Mouse (Mus musculus) heart, postnatal 0 days (tissue): ENCODE data around the gene Ptx4. TPM values are rescaled to one million over a fixed set of nuclear protein-coding genes. Genes with fewer than 3 reads are reported as not detected.

Experiments
- ATAC-seq: fragments of 200-750 bp; cut with Nextera tagmentation; 2 replicates; pipeline ENCODE4 v1.8.0; 2017; ENCODE audit warnings: low read depth, moderate number of reproducible peaks, moderate library complexity; ENCODE audit not compliant: insufficient read depth
- DNase-seq: peaks from one replicate; pipeline ENCODE4 v3.0.0-alpha.2; 2016; ENCODE audit warnings: low spot score
- H3K27ac ChIP-seq: fragments of 300-500 bp; sonication (generic); 2 replicates; pipeline ENCODE4 v1.5.1; 2014; ENCODE audit warnings: low read depth, mild to moderate bottlenecking
- H3K27me3 ChIP-seq: fragments of 300-500 bp; sonication (generic); 2 replicates; pipeline ENCODE4 v1.6.1; 2014; ENCODE audit warnings: low read length, mixed read lengths; ENCODE audit not compliant: control insufficient read depth, insufficient read depth
- H3K36me3 ChIP-seq: fragments of 300-500 bp; sonication (generic); replicated peaks from 2 replicates; pipeline ENCODE4 v1.6.1; 2014; ENCODE audit warnings: low read length, mixed read lengths; ENCODE audit not compliant: control insufficient read depth, insufficient read depth
- H3K4me1 ChIP-seq: fragments of 300-500 bp; sonication (generic); 2 replicates; pipeline ENCODE4 v1.6.1; 2014; ENCODE audit warnings: antibody characterized with exemption; ENCODE audit not compliant: control insufficient read depth, insufficient read depth
- H3K4me2 ChIP-seq: fragments of 300-500 bp; sonication (generic); 2 replicates; pipeline ENCODE4 v1.6.1; 2014; ENCODE audit warnings: low read depth, mild to moderate bottlenecking, low read length, moderate library complexity
- H3K4me3 ChIP-seq: fragments of 300-500 bp; sonication (generic); 2 replicates; pipeline ENCODE4 v1.5.1; 2014; ENCODE audit warnings: low read depth, low read length
- H3K9ac ChIP-seq: fragments of 300-500 bp; sonication (generic); replicated peaks from 2 replicates; pipeline ENCODE4 v1.6.1; 2014; ENCODE audit warnings: low read depth, low read length, mixed read lengths
- H3K9me3 ChIP-seq: fragments of 300-500 bp; sonication (generic); replicated peaks from 2 replicates; pipeline ENCODE4 v1.6.1; 2016; ENCODE audit warnings: low read length; ENCODE audit not compliant: control insufficient read depth
- CTCF ChIP-seq: IDR thresholded peaks from 2 replicates; pipeline ENCODE4 v1.5.1; 2016; ENCODE audit warnings: antibody characterized with exemption, control low read depth, low read depth
- EP300 ChIP-seq: IDR thresholded peaks from 2 replicates; pipeline ENCODE4 v1.6.1; 2016; ENCODE audit warnings: antibody characterized with exemption, low read depth
- WGBS: fragments of 180-500 bp; shearing (Covaris S2); extraction: QIAGEN DNeasy Blood & Tissue Kit; methylation state at CpG from one replicate; pipeline ENCODE4 v1.1.7; 2014; 5-methylcytosine and 5-hydroxymethylcytosine counted together
- polyA plus RNA-seq: library from polyadenylated mRNA; unstranded; fragments of >200 nt; fragmentation: Nextera tagmentation; extraction: Ambion mirVana; gene quantifications from 2 replicates; pipeline ENCODE4 v1.2.1, GENCODE M21; 2015
- total RNA-seq: library from RNA; depleted of rRNA; stranded (reverse); fragments of >200 nt; gene quantifications from 2 replicates; pipeline ENCODE4 v1.2.3, GENCODE M21; 2014; ENCODE audit warnings: low replicate concordance; rRNA removed

Gene Ptx4
- total and polyA plus RNA-seq, 2 experiments from 2014 or later: 0.22 TPM; not detected in 1

- WGBS: 55% methylated on average over 3 of the region's 3 CpGs
- Histone ChIP-seq H3K9me3 (no peaks in the 10 kb centered on the region), H3K4me1 (no peaks in the 10 kb centered on the region), H3K4me3 (no peak overlapping the region), H3K36me3 (no peaks in the 10 kb centered on the region), H3K27me3 (0 out of 2 replicates have a peak, but pooled peaks cover 5% of the 10 kb centered on the region), H3K4me2 (no peak overlapping the region), H3K27ac (no peak overlapping the region), H3K9ac (no peak overlapping the region)
- TF ChIP-seq CTCF (no peak), EP300 (no peak)
- ATAC-seq (no peak), DNase-seq (no peak)
Measured at GRCm38 (mm10) chr17:25172558-25172957, 52.0 kb downstream of the Ptx4 start.

Other genes starting within 250 kb of the Ptx4 start
- gene Nubp2, start 234.4 kb upstream of the Ptx4 start, total RNA-seq: 36.6 and 44.9 TPM in 2 replicates
- gene Nubp2, start 234.4 kb upstream of the Ptx4 start, polyA plus RNA-seq: 29.8 and 31.3 TPM in 2 replicates
- gene Spsb3, start 234.1 kb upstream of the Ptx4 start, total RNA-seq: 53.2 and 74.6 TPM in 2 replicates
- 35.8 and 40.2 TPM in 2 replicates for gene Spsb3, start 234.1 kb upstream of the Ptx4 start, polyA plus RNA-seq
- 23.6 and 28.2 TPM in 2 replicates for gene Eme2, start 225.7 kb upstream of the Ptx4 start, total RNA-seq
- 14.8 and 15.5 TPM in 2 replicates for gene Eme2, start 225.7 kb upstream of the Ptx4 start, polyA plus RNA-seq
- 64.0 and 76.7 TPM in 2 replicates for gene Mrps34, start 225.6 kb upstream of the Ptx4 start, total RNA-seq
- 135 and 147 TPM in 2 replicates for gene Mrps34, start 225.6 kb upstream of the Ptx4 start, polyA plus RNA-seq
- gene Nme3, start 224.3 kb upstream of the Ptx4 start, total RNA-seq: 58.4 and 60.4 TPM in 2 replicates
- 40.8 and 41.1 TPM in 2 replicates for gene Nme3, start 224.3 kb upstream of the Ptx4 start, polyA plus RNA-seq
- gene Mapk8ip3, start 183.8 kb upstream of the Ptx4 start, total RNA-seq: 57.8 and 65.1 TPM in 2 replicates
- gene Mapk8ip3, start 183.8 kb upstream of the Ptx4 start, polyA plus RNA-seq: 13.1 and 13.3 TPM in 2 replicates
- gene Jpt2, start 160.1 kb upstream of the Ptx4 start, total RNA-seq: 22.4 and 46.5 TPM in 2 replicates
- gene Jpt2, start 160.1 kb upstream of the Ptx4 start, polyA plus RNA-seq: 21.2 and 24.4 TPM in 2 replicates
- 12.0 and 13.5 TPM in 2 replicates for gene Cramp1l, start 105.0 kb upstream of the Ptx4 start, total RNA-seq
- 2.2 and 2.4 TPM in 2 replicates for gene Cramp1l, start 105.0 kb upstream of the Ptx4 start, polyA plus RNA-seq
- 11.7 and 13.4 TPM in 2 replicates for gene Ift140, start 104.7 kb upstream of the Ptx4 start, total RNA-seq
- 4.0 and 4.6 TPM in 2 replicates for gene Ift140, start 104.7 kb upstream of the Ptx4 start, polyA plus RNA-seq
- gene Tmem204, start 37.2 kb upstream of the Ptx4 start, total RNA-seq: 53.8 and 56.4 TPM in 2 replicates
- 27.2 and 27.9 TPM in 2 replicates for gene Tmem204, start 37.2 kb upstream of the Ptx4 start, polyA plus RNA-seq
- gene Telo2, start 4.8 kb upstream of the Ptx4 start, total RNA-seq: 27.9 and 31.4 TPM in 2 replicates
- 13.2 and 15.3 TPM in 2 replicates for gene Telo2, start 4.8 kb upstream of the Ptx4 start, polyA plus RNA-seq
- 15.4 and 20.3 TPM in 2 replicates for gene Clcn7, start 12.6 kb downstream of the Ptx4 start, total RNA-seq
- gene Clcn7, start 12.6 kb downstream of the Ptx4 start, polyA plus RNA-seq: 12.6 and 12.8 TPM in 2 replicates
- not detected in 2 replicates for gene Ccdc154, start 41.7 kb downstream of the Ptx4 start, total RNA-seq
- gene Ccdc154, start 41.7 kb downstream of the Ptx4 start, polyA plus RNA-seq: not detected in 2 replicates
- gene Gm38655, start 54.7 kb downstream of the Ptx4 start, total RNA-seq: not detected in 2 replicates
- gene Gm38655, start 54.7 kb downstream of the Ptx4 start, polyA plus RNA-seq: not detected in 2 replicates
- 15.3 and 17.3 TPM in 2 replicates for gene BC003965, start 63.8 kb downstream of the Ptx4 start, total RNA-seq
- 24.6 and 26.5 TPM in 2 replicates for gene BC003965, start 63.8 kb downstream of the Ptx4 start, polyA plus RNA-seq
- 3.2 and 4.8 TPM in 2 replicates for gene Unkl, start 67.6 kb downstream of the Ptx4 start, total RNA-seq
- 2.8 and 3.0 TPM in 2 replicates for gene Unkl, start 67.6 kb downstream of the Ptx4 start, polyA plus RNA-seq
- gene Gnptg, start 119.4 kb downstream of the Ptx4 start, total RNA-seq: 20.4 and 24.2 TPM in 2 replicates
- 21.0 and 22.7 TPM in 2 replicates for gene Gnptg, start 119.4 kb downstream of the Ptx4 start, polyA plus RNA-seq
- 31.2 and 32.4 TPM in 2 replicates for gene Tsr3, start 119.4 kb downstream of the Ptx4 start, total RNA-seq
- 23.4 and 24.3 TPM in 2 replicates for gene Tsr3, start 119.4 kb downstream of the Ptx4 start, polyA plus RNA-seq
- gene Baiap3, start 135.6 kb downstream of the Ptx4 start, total RNA-seq: 2.1 TPM in 1 of 2 replicates, not detected in the other
- gene Baiap3, start 135.6 kb downstream of the Ptx4 start, polyA plus RNA-seq: 0.12 and 0.22 TPM in 2 replicates
- gene Ube2i, start 153.9 kb downstream of the Ptx4 start, total RNA-seq: 293 and 343 TPM in 2 replicates
- 253 and 259 TPM in 2 replicates for gene Ube2i, start 153.9 kb downstream of the Ptx4 start, polyA plus RNA-seq
- gene Prss34, start 177.6 kb downstream of the Ptx4 start, total RNA-seq: 1.0 TPM in 1 of 2 replicates, not detected in the other
- gene Prss34, start 177.6 kb downstream of the Ptx4 start, polyA plus RNA-seq: 0.71 and 0.77 TPM in 2 replicates
- not detected in 2 replicates for gene Prss28, start 187.9 kb downstream of the Ptx4 start, total RNA-seq
- gene Prss28, start 187.9 kb downstream of the Ptx4 start, polyA plus RNA-seq: not detected in 2 replicates
- not detected in 2 replicates for gene Prss29, start 197.9 kb downstream of the Ptx4 start, total RNA-seq
- gene Prss29, start 197.9 kb downstream of the Ptx4 start, polyA plus RNA-seq: not detected in 2 replicates
- 0.23 and 5.3 TPM in 2 replicates for gene Tpsab1, start 224.8 kb downstream of the Ptx4 start, total RNA-seq
- gene Tpsab1, start 224.8 kb downstream of the Ptx4 start, polyA plus RNA-seq: 0.80 and 1.2 TPM in 2 replicates
- 15.2 and 28.1 TPM in 2 replicates for gene Tpsb2, start 245.5 kb downstream of the Ptx4 start, total RNA-seq
- 26.2 and 35.5 TPM in 2 replicates for gene Tpsb2, start 245.5 kb downstream of the Ptx4 start, polyA plus RNA-seq
- gene Tpsg1, start 248.5 kb downstream of the Ptx4 start, total RNA-seq: not detected in 2 replicates
- 0.33 and 0.56 TPM in 2 replicates for gene Tpsg1, start 248.5 kb downstream of the Ptx4 start, polyA plus RNA-seq